Mouse (Mus musculus) myocyte (in vitro differentiated cells): ENCODE measurements around the gene Gm11099.

Experiments
- POLR2A ChIP-seq: IDR thresholded peaks from one replicate; pipeline ENCODE4 v1.6.1; 2011; ENCODE audit warnings: low read depth, mild to moderate bottlenecking, control low read depth, moderate library complexity; ENCODE audit not compliant: insufficient read length
- USF1 ChIP-seq: IDR thresholded peaks from one replicate; pipeline ENCODE4 v1.6.1; 2011; ENCODE audit warnings: low read depth, mild to moderate bottlenecking, control low read depth, moderate library complexity

- TF ChIP-seq POLR2A, result no peak
- no peak for TF ChIP-seq USF1
Measured at GRCm38 (mm10) chr2:58948796-58949195, 89.6 kb downstream of the Gm11099 start.
